Mouse (Mus musculus): ENCODE measurements around the gene Elovl6. TPM values are rescaled to one million over a fixed set of nuclear protein-coding genes. Genes with fewer than 3 reads are reported as not detected.

Elovl6 gene
- polyA plus RNA-seq, 1 experiment from 2014 or later, result 39.9 TPM

DNA sequence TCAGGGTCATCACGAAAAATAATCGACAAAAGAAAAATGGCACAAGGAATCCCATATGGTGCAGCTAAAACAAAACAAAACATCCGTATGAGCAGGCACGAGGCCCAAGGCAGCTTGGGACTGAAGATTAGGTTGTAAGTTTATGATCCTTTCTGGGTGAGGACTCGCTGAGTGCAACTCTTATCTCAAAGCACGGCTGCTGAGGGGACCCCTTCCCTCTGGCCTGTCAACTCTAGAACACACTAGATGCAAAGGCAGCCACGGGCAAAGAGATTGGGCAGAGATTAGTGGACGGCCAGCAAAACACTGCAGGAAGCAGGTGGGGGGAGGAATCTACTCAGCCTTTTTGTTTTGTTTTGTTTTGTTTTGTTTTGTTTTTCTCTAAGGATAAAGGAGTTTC lies 101.4 kb downstream of the Elovl6 start:
- no peaks in the 10 kb centered on the region for H3K9me3 ChIP-seq
- no peaks in the 10 kb centered on the region for H3K4me1 ChIP-seq
- no peak overlapping the region for H3K27ac ChIP-seq
- WGBS, result 78% methylated on average over 8 of the region's 8 CpGs
- H3K9ac ChIP-seq, result no peak overlapping the region
- no peak overlapping the region for H3K4me3 ChIP-seq
- peaks cover 31% of the 10 kb centered on the region for H3K36me3 ChIP-seq
- no peaks in the 10 kb centered on the region for H3K27me3 ChIP-seq
- no peak for ATAC-seq (ENCODE audit: insufficient number of reproducible peaks, insufficient read depth, low FRiP score, low TSS enrichment, low read depth)
- no peak overlapping the region for H3K4me2 ChIP-seq

DNA sequence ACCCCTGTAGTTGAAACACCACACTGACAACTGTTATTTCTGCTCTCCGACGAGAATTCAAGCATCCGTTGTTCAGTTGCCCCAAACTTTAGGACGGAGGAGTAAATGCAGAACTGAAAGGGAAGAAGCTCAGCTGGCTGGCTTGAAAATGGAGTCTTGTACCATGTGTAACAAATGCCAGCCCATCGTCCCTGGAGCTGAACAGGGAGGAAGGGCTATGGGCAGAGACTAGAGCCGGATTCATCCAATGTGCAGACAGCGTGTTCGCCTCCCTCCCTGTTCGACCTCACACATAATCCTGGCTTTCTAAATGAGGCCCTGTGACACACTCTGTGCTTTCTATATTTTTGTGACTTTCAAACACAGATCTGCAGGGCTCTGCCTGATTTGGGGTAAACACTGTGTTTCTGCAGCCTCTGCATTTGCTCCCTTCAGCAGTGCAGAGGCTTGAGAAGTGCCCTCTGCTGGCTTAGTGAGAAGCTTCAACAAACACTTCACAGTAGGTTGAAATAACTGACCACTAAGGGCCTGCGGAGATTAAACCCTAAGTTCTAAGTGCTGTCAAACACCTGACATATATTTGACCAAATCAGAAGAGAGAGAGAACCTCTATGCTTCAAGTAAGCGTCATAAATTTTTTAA lies 102.2 kb downstream of the Elovl6 start:
- H3K27me3 ChIP-seq, result no peaks in the 10 kb centered on the region
- no peak overlapping the region for H3K4me3 ChIP-seq
- H3K4me2 ChIP-seq, result no peak overlapping the region
- H3K9me3 ChIP-seq, result no peaks in the 10 kb centered on the region
- no peak for ATAC-seq (ENCODE audit: insufficient number of reproducible peaks, insufficient read depth, low FRiP score, low TSS enrichment, low read depth)
- peaks cover 30% of the 10 kb centered on the region for H3K36me3 ChIP-seq
- WGBS, result 83% methylated on average over 11 of the region's 11 CpGs
- H3K27ac ChIP-seq, result no peak overlapping the region
- H3K4me1 ChIP-seq, result no peaks in the 10 kb centered on the region
- H3K9ac ChIP-seq, result no peak overlapping the region

DNA sequence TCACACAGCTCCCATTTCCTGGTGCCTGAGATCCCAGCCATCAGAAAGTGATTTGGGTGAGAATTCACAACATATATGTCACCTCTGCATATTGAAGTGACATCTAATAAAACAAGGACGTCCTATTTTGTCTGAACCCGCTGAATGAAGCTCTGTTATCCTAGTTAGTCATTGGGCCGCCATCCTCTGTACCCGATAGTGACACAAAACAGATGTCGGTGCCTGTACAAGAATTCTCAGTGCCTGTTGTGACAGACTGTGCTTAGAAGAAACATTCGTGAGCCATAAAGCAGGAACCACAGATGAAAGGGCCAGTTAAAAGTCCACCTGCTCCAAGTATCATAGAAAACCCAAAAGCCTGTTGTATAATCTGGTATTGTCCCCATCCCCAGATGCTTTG lies 105.3 kb downstream of the Elovl6 start:
- Histone ChIP-seq H3K4me2 (no peak overlapping the region), H3K36me3 (peaks cover 15% of the 10 kb centered on the region), H3K9me3 (no peaks in the 10 kb centered on the region), H3K27me3 (no peaks in the 10 kb centered on the region), H3K27ac (no peak overlapping the region), H3K4me3 (no peak overlapping the region), H3K4me1 (peaks cover 12% of the 10 kb centered on the region; the same call in 1 of the 2 replicates), H3K9ac (no peak overlapping the region)
- no peak for ATAC-seq (ENCODE audit: insufficient number of reproducible peaks, insufficient read depth, low FRiP score, low TSS enrichment, low read depth)
- 76% methylated on average over 6 of the region's 6 CpGs for WGBS

DNA sequence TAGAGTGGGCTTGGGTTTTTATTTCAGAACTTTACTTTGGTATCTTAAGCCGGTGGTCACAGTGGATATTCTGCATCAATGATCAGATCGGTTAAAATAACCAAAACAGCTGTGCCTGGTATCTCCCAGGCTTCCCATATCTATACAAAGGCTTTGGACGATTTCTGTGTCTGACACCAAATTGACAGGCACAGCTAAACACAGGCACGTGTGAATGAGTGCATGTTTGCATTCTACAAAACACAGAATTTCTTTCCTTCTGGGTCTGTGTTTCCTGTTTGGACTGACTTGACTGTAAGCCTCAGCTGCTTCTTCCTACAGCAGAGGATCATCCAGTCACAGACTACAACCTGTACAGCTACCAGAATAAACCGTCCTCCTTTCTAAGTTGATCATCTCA lies 107.5 kb downstream of the Elovl6 start:
- 67% methylated on average over 5 of the region's 5 CpGs for WGBS
- no peaks in the 10 kb centered on the region for H3K27me3 ChIP-seq
- no peak overlapping the region for H3K9ac ChIP-seq
- ATAC-seq (ENCODE audit: insufficient number of reproducible peaks, insufficient read depth, low FRiP score, low TSS enrichment, low read depth), result no peak
- 0 out of 2 replicates have a peak overlapping the region, but pooled peaks have one; percentile 55 for H3K27ac ChIP-seq
- H3K4me3 ChIP-seq, result no peak overlapping the region
- no peaks in the 10 kb centered on the region for H3K9me3 ChIP-seq
- peaks cover 12% of the 10 kb centered on the region; the same call in 1 of the 2 replicates for H3K4me1 ChIP-seq
- peaks cover 8% of the 10 kb centered on the region for H3K36me3 ChIP-seq
- no peak overlapping the region for H3K4me2 ChIP-seq

DNA sequence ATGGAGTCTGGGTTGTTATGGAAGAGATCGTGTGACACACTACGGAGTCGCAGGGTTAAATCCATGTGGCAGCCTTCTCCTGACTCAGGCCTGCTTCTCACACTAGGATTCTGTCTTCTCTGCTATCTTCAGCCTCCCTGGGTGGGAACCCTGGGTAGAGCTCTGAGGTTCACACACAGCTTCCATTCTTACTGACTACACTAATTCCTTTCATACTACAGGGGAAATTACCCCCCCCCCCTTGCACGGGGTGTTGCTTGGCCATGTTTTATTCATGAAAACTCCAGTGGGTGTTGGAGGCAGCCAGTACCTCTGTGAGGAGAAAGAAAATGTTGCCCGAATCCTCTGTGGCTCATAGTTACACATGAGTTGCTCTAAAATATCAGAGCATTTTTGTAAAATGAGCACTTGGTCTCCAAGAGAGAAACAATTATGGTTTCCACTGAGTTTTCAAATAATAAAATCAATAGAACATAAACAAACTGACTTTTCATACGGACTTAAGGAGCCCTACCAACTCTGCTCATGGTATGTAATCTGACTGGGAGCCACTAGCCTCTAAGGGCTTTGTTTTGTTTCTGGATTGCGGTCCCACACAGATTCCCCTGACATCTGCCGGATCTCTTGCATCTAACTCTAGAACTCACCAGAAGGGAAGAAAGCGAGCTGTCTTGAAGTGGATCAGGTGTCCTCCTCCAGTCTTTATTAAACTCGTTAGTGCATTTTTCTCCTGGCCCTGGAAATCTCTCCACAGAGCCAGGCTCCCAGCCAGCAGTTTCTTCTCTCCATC lies 108.3 kb downstream of the Elovl6 start:
- Histone ChIP-seq H3K9me3 (no peaks in the 10 kb centered on the region), H3K36me3 (peaks cover 8% of the 10 kb centered on the region), H3K4me3 (no peak overlapping the region), H3K4me2 (no peak overlapping the region), H3K27me3 (no peaks in the 10 kb centered on the region), H3K27ac (peak overlapping the region; percentile 55), H3K9ac (no peak overlapping the region), H3K4me1 (peaks cover 12% of the 10 kb centered on the region; the same call in 1 of the 2 replicates)
- no peak for ATAC-seq (ENCODE audit: insufficient number of reproducible peaks, insufficient read depth, low FRiP score, low TSS enrichment, low read depth)
- WGBS, result 49% methylated on average over 10 of the region's 10 CpGs

DNA sequence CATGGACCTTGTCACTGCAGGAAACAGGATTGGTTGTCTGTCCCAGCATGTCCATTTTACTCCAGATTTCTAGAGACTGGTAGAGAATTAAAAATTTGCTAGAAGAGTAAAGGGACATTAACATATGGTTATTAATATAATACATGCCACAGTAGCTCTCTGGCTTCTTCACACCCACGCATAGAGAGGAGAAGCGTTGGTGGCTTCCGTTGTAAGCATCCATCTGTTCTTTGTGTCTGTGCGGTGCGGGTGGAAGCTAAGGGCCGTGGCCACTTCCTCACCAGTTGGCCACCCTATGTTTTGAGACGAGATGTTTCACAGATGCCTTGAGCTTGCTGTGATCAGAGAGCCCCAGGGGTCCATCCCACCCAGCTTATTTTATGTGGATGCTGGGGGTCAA lies 109.5 kb downstream of the Elovl6 start:
- H3K4me2 ChIP-seq, result no peak overlapping the region
- no peaks in the 10 kb centered on the region for H3K27me3 ChIP-seq
- 86% methylated on average over 7 of the region's 7 CpGs for WGBS
- H3K9me3 ChIP-seq, result no peaks in the 10 kb centered on the region
- no peak overlapping the region for H3K9ac ChIP-seq
- H3K4me3 ChIP-seq, result no peak overlapping the region
- H3K36me3 ChIP-seq, result peaks cover 7% of the 10 kb centered on the region
- peaks cover 14% of the 10 kb centered on the region; the same call in 1 of the 2 replicates for H3K4me1 ChIP-seq
- no peak for ATAC-seq (ENCODE audit: insufficient number of reproducible peaks, insufficient read depth, low FRiP score, low TSS enrichment, low read depth)
- H3K27ac ChIP-seq, result no peak overlapping the region

DNA sequence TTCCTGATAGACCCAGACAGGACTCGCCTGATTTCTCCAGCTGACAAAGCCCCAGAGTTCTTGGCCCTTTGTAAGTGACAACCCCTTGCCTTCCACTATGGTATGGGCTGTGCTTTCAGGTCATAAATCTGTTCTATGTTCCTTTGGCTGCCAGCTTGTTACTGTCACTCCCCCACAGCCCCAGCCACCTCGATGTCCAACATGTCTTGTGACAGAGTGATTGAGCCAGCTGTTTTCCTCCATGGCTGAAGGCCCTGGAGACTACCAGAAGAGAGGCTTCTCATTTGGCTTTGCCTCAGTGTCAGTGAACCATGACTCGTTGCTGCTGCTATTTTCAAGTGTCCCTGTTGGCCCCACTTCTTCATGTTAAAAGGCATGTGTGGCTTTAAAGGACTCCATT lies 113.3 kb downstream of the Elovl6 start:
- H3K9ac ChIP-seq, result no peak overlapping the region
- no peak overlapping the region for H3K4me3 ChIP-seq
- WGBS, result 77% methylated on average over 3 of the region's 3 CpGs
- H3K36me3 ChIP-seq, result no peaks in the 10 kb centered on the region
- no peaks in the 10 kb centered on the region for H3K27me3 ChIP-seq
- ATAC-seq (ENCODE audit: insufficient number of reproducible peaks, insufficient read depth, low FRiP score, low TSS enrichment, low read depth), result no peak
- H3K9me3 ChIP-seq, result no peaks in the 10 kb centered on the region
- no peak overlapping the region for H3K27ac ChIP-seq
- H3K4me2 ChIP-seq, result no peak overlapping the region
- H3K4me1 ChIP-seq, result peaks cover 29% of the 10 kb centered on the region

DNA sequence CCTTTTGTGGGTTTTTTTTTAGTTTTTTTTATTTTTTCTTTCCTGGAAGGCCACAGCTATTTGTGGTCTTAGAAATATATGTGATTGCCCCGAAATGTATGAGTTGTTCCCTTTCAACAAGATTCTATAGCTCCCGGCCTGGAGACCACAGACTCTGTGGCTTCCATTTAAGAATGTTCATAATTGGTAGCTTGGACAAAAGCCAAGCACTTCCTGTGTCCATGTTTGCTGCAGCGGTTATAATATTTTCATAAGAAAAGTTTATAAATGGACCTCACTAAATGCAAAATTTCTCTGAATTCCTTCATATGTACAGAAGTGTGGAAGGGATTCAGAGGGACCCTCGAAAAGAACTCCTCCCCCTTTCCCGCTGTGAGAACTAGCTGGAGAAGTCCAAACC lies 114.6 kb downstream of the Elovl6 start:
- Histone ChIP-seq H3K4me2 (no peak overlapping the region), H3K36me3 (no peaks in the 10 kb centered on the region), H3K9me3 (no peaks in the 10 kb centered on the region), H3K9ac (no peak overlapping the region), H3K4me1 (peaks cover 24% of the 10 kb centered on the region), H3K4me3 (no peak overlapping the region), H3K27ac (no peak overlapping the region), H3K27me3 (no peaks in the 10 kb centered on the region)
- WGBS, result 49% methylated on average over 5 of the region's 5 CpGs
- ATAC-seq (ENCODE audit: insufficient number of reproducible peaks, insufficient read depth, low FRiP score, low TSS enrichment, low read depth), result no peak

DNA sequence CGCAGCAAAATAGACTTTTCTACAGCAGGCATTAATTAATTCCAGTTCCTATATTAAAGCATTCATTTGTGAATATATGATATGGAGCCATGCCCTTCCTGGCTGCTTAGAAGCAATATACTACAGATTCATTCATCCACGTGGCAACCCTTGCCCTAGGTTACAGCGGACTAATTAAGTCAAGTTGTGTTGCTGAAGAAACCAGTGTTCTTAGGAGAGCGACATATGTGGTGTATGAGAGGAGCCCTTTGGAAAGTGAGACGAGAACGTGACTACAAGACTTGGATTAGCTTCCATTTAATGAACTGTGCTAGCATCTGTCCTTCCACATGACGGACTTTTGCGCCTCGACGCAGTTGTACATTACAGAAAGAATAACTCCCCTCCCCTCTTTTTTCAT lies 115.2 kb downstream of the Elovl6 start:
- H3K36me3 ChIP-seq, result no peaks in the 10 kb centered on the region
- no peak overlapping the region for H3K27ac ChIP-seq
- H3K9me3 ChIP-seq, result no peaks in the 10 kb centered on the region
- no peak overlapping the region for H3K9ac ChIP-seq
- H3K4me2 ChIP-seq, result no peak overlapping the region
- 63% methylated on average over 10 of the region's 10 CpGs for WGBS
- no peaks in the 10 kb centered on the region for H3K27me3 ChIP-seq
- H3K4me1 ChIP-seq, result peaks cover 24% of the 10 kb centered on the region
- no peak for ATAC-seq (ENCODE audit: insufficient number of reproducible peaks, insufficient read depth, low FRiP score, low TSS enrichment, low read depth)
- H3K4me3 ChIP-seq, result no peak overlapping the region

DNA sequence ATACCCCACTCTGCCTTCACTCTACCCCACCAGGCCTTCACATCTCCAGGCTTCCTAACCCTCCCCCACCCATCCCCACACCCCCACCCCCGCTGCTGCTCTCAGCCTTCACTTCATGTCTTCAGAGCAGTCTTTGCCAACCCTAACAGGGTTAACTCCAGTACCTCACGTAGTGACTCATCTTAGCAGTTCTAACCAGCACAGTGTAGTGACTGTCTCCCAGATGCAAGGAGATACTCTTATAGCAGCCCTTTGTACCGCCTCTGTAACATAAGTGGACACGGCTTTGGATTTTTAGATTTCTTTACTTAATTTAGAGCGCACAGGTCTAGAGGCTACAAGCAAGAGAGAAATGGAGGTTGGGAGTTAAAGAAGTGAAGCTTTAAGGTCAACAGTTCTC lies 116.4 kb downstream of the Elovl6 start:
- no peak overlapping the region for H3K9ac ChIP-seq
- peaks cover 24% of the 10 kb centered on the region for H3K4me1 ChIP-seq
- H3K4me2 ChIP-seq, result no peak overlapping the region
- 66% methylated on average over 5 of the region's 5 CpGs for WGBS
- 0 out of 2 replicates have a peak, but pooled peaks have one; percentile 56 for ATAC-seq (ENCODE audit: insufficient number of reproducible peaks, insufficient read depth, low FRiP score, low TSS enrichment, low read depth)
- no peak overlapping the region for H3K27ac ChIP-seq
- no peak overlapping the region for H3K4me3 ChIP-seq
- H3K9me3 ChIP-seq, result no peaks in the 10 kb centered on the region
- H3K36me3 ChIP-seq, result no peaks in the 10 kb centered on the region
- H3K27me3 ChIP-seq, result no peaks in the 10 kb centered on the region

DNA sequence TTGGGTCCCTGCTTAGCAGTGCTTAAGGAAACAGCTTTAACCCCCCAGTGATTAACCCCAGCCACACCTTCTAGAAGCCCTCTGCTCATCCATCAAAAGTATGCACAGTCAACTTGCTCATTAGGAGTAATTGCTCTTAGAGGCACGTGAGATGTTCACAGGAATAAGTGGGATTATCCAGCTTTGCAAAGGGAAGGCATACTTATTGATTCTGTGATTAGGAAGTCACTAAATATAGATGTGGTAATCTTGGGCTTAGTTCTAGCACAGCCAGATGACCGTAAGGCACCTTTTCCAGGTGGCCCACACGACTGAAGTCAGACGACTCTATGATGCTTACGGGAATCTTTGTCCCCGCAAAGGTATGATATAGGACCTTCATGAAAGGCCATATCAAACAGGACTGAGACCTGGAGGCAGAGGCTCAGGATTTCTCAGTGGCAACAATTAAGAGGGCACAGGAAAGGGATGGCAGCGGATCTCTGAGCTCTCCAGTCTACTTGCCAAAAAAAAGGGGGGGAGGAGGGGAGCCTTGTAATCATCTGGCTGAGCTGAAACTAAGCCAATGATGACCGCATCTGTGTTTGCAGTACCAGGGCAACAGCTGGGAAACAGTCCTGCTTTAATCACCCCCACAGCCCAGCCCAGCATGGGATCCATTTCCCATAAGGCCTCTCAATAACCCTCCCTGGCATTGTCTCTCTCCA lies 117.6 kb downstream of the Elovl6 start:
- Histone ChIP-seq H3K27ac (no peak overlapping the region), H3K4me1 (peaks cover 24% of the 10 kb centered on the region), H3K4me2 (no peak overlapping the region), H3K27me3 (no peaks in the 10 kb centered on the region), H3K4me3 (no peak overlapping the region), H3K9ac (no peak overlapping the region), H3K36me3 (no peaks in the 10 kb centered on the region), H3K9me3 (no peaks in the 10 kb centered on the region)
- ATAC-seq (ENCODE audit: insufficient number of reproducible peaks, insufficient read depth, low FRiP score, low TSS enrichment, low read depth), result no peak
- WGBS, result 58% methylated on average over 8 of the region's 8 CpGs

DNA sequence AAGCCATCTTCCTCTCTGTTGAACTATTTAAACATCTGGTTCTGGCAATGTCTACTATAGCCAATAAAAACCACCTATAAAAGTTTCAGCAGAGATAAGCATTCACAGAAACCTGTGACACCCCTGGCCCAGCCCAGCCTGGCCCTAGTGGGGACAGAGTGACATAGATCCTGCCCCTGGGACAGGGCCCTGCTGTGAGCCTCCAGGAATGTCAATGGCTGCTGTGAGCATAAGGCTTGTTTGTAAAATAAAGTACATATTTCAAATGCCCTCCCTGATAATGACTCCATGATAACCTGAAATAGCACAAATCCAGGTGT lies 118.1 kb downstream of the Elovl6 start:
- H3K36me3 ChIP-seq, result no peaks in the 10 kb centered on the region
- no peak for ATAC-seq (ENCODE audit: insufficient number of reproducible peaks, insufficient read depth, low FRiP score, low TSS enrichment, low read depth)
- no peaks in the 10 kb centered on the region for H3K27me3 ChIP-seq
- no peak overlapping the region for H3K9ac ChIP-seq
- H3K4me1 ChIP-seq, result peaks cover 24% of the 10 kb centered on the region
- no peak overlapping the region for H3K27ac ChIP-seq
- no peak overlapping the region for H3K4me2 ChIP-seq
- no peaks in the 10 kb centered on the region for H3K9me3 ChIP-seq
- no peak overlapping the region for H3K4me3 ChIP-seq

Measured in embryonic facial prominence, embryonic 13.5 days (tissue).